Mouse (Mus musculus): ENCODE results near the gene Jdp2. TPM values are rescaled to one million over a fixed set of nuclear protein-coding genes. Genes with fewer than 3 reads are reported as not detected.

The Jdp2 gene
- polyA plus RNA-seq, 1 experiment from 2014 or later, result 1.3 TPM

DNA sequence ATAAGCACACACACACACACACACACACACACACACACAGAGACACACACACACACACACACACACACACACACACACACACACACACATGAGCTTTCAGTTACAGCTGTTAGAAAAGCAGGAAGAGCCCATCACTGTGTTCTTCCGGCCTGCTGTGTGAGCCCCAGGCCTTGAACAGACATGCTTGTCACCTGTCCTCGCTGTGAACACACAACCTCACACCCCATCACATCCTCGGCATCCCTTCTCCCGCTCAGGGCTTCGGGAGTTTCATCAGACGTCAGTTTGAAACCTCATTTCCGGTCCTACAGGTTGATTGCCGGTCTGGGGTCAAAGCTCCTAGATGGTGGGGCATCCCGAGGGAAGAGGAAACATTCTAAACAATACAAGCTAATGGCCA lies 39.1 kb downstream of the Jdp2 start:
- no peak overlapping the region for H3K4me2 ChIP-seq
- no peak overlapping the region for H3K27ac ChIP-seq (ENCODE audit: low read depth)
- no peak overlapping the region for H3K9ac ChIP-seq
- DNase-seq (no peak), ATAC-seq (ENCODE audit: insufficient read depth) (no peak)
- H3K27me3 ChIP-seq (ENCODE audit: insufficient read depth, low read length), result no peaks in the 10 kb centered on the region
- no peaks in the 10 kb centered on the region for H3K9me3 ChIP-seq (ENCODE audit: low read depth, low read length)
- peaks cover 38% of the 10 kb centered on the region for H3K4me1 ChIP-seq (ENCODE audit: insufficient read depth)
- no peaks in the 10 kb centered on the region for H3K36me3 ChIP-seq (ENCODE audit: insufficient read depth)
- TF ChIP-seq CTCF (IDR thresholded peaks at IDR 0.05; ENCODE audit: low read depth), result no peak
- WGBS, result 48% methylated on average over 9 of the region's 9 CpGs
- H3K4me3 ChIP-seq (ENCODE audit: low read depth, low read length), result no peak overlapping the region

DNA sequence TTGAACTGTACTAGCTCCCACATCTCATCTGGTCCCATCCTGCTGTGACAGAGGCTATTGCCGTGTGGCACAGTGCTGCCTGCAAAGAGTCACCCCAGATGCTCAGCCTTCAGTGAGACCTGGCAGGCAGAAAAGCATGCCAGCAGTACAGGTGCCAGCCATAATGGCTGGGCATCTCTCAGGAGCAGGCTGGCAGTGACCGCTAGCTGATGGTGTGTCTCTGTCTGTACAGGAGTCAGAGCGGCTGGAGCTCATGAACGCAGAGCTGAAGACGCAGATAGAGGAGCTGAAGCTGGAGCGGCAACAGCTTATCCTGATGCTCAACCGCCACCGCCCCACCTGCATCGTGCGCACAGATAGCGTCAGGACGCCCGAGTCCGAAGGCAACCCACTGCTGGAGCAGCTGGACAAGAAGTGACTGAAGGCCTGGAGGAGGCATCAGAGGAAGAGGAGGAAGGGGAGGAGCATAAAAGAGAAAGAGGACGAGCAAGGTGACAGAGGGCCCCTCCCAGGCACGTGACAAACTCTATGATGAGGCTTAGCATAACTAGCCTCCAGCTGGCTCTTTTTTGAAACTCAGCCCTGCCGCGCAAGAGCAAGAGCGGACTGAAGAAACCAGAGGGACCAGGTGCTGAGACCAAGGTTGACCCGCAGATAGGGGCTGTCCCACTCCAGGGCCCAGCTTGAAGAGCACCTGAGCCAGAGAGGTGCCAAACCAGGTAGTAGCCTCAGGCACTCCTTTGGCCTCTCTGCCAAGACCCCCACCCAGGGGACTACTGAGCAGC lies 39.9 kb downstream of the Jdp2 start:
- Histone ChIP-seq H3K4me3 (ENCODE audit: low read depth, low read length) (no peak overlapping the region), H3K4me2 (no peak overlapping the region), H3K9ac (no peak overlapping the region), H3K36me3 (ENCODE audit: insufficient read depth) (no peaks in the 10 kb centered on the region), H3K9me3 (ENCODE audit: low read depth, low read length) (no peaks in the 10 kb centered on the region), H3K27ac (ENCODE audit: low read depth) (peak overlapping the region; percentile 80), H3K4me1 (ENCODE audit: insufficient read depth) (peaks cover 38% of the 10 kb centered on the region), H3K27me3 (ENCODE audit: insufficient read depth, low read length) (no peaks in the 10 kb centered on the region)
- no peak for TF ChIP-seq CTCF (IDR thresholded peaks at IDR 0.05; ENCODE audit: low read depth)
- peak; percentile 61 for ATAC-seq (ENCODE audit: insufficient read depth)
- WGBS, result 49% methylated on average over 20 of the region's 20 CpGs
- DNase-seq, result peak; percentile 53

DNA sequence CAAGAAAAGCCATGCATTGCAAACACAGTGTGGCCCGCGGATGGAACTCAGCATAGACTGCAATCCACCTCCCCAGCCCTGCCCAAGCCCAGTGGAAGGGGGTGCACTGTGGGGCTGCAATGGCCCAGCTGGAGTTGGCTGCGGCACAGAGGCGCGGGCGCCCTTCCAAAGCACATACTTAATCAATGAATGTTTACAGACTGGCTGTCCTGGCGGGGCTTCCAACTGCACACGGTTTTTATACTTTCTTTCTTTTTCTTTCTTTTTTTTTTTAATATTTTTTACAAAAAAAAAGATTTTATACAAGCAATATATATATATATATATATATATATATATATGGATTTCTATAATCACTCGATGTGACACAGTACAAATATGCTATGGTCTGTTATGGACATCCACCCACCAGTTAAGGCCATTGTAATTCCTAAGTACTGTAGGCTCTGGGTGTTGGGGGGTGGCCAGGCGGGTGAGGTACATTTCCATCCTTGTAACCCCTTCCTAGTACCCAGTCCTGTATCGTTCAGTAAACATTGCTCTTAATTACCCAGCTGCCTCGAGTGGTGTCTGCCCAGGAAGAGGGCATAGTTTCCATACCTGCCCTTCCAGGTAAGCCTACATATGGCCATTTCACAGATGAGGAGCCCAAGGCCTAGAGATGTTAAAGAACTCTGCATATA lies 40.6 kb downstream of the Jdp2 start:
- ATAC-seq (ENCODE audit: insufficient read depth) (peak; percentile 95), DNase-seq (peak; percentile 97)
- no peaks in the 10 kb centered on the region for H3K27me3 ChIP-seq (ENCODE audit: insufficient read depth, low read length)
- no peaks in the 10 kb centered on the region for H3K36me3 ChIP-seq (ENCODE audit: insufficient read depth)
- H3K9me3 ChIP-seq (ENCODE audit: low read depth, low read length), result no peaks in the 10 kb centered on the region
- peak overlapping the region; percentile 80 for H3K27ac ChIP-seq (ENCODE audit: low read depth)
- peak overlapping the region; percentile 31 for H3K4me2 ChIP-seq
- H3K9ac ChIP-seq, result no peak overlapping the region
- WGBS, result 27% methylated on average over 12 of the region's 12 CpGs
- no peak for TF ChIP-seq CTCF (IDR thresholded peaks at IDR 0.05; ENCODE audit: low read depth)
- H3K4me3 ChIP-seq (ENCODE audit: low read depth, low read length), result no peak overlapping the region
- H3K4me1 ChIP-seq (ENCODE audit: insufficient read depth), result peaks cover 38% of the 10 kb centered on the region

DNA sequence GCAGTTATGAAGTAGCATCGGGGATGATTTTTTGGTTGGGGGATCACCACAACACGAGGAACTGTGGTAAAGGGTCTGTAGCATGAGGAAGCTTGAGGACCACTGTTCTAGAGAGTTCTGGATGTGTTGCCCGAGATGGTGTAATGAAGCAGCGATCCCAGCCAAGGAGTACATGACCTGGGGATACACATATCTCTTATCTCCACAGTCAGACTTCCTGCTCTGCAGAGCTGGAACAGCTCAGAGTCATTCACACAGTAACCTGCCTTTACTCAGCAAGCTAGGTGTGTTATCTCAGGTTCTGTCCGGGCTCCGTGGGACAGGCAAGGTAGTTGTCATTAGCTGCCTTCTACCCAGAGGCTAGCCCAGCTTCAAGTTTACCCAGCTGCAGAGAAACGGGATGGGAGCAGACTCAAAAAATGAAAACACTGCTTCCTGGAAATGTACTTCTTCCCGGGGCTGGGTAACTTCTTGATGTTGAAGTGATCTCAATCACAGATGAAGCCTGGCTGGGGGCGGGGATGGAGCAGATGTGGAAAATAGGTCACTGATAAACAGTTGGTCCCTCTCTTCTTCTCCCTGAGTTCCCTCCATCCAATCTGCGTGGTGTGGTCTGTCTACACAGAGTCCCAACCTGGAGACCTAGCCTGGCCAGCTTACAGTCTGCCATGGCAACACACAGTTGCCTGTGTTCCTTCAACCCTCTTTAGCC lies 42.2 kb downstream of the Jdp2 start:
- no peak overlapping the region for H3K27ac ChIP-seq (ENCODE audit: low read depth)
- no peak for TF ChIP-seq CTCF (IDR thresholded peaks at IDR 0.05; ENCODE audit: low read depth)
- peaks cover 38% of the 10 kb centered on the region for H3K4me1 ChIP-seq (ENCODE audit: insufficient read depth)
- no peak overlapping the region for H3K9ac ChIP-seq
- no peak overlapping the region for H3K4me3 ChIP-seq (ENCODE audit: low read depth, low read length)
- DNase-seq, result no peak
- no peak for ATAC-seq (ENCODE audit: insufficient read depth)
- no peaks in the 10 kb centered on the region for H3K36me3 ChIP-seq (ENCODE audit: insufficient read depth)
- 46% methylated on average over 10 of the region's 10 CpGs for whole genome bisulfite sequencing
- no peaks in the 10 kb centered on the region for H3K27me3 ChIP-seq (ENCODE audit: insufficient read depth, low read length)
- H3K9me3 ChIP-seq (ENCODE audit: low read depth, low read length), result no peaks in the 10 kb centered on the region
- no peak overlapping the region for H3K4me2 ChIP-seq

DNA sequence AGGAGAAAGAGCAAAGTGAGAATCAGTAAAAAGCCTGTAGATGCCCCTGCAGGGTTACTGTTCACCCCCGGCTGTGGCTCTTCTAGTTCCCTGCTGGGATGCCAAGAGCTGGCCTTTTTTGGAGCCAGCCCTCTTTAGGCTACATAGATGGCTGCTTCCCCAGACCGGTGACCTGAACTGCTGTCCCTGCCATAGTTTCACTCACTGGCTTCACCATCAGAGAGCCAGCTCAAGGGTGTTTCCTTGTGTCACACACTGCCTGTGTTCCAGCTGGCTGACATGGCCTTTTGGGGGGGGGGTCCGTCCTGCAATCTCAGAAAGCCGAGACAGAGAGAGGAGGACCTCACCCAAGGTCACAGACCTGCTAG lies 42.7 kb downstream of the Jdp2 start:
- Histone ChIP-seq H3K4me2 (no peak overlapping the region), H3K4me3 (ENCODE audit: low read depth, low read length) (no peak overlapping the region), H3K9ac (no peak overlapping the region), H3K27ac (ENCODE audit: low read depth) (no peak overlapping the region), H3K4me1 (ENCODE audit: insufficient read depth) (peaks cover 38% of the 10 kb centered on the region), H3K36me3 (ENCODE audit: insufficient read depth) (no peaks in the 10 kb centered on the region), H3K9me3 (ENCODE audit: low read depth, low read length) (no peaks in the 10 kb centered on the region), H3K27me3 (ENCODE audit: insufficient read depth, low read length) (no peaks in the 10 kb centered on the region)
- DNase-seq (no peak), ATAC-seq (ENCODE audit: insufficient read depth) (no peak)
- no peak for TF ChIP-seq CTCF (IDR thresholded peaks at IDR 0.05; ENCODE audit: low read depth)
- WGBS, result 35% methylated on average over 4 of the region's 4 CpGs

DNA sequence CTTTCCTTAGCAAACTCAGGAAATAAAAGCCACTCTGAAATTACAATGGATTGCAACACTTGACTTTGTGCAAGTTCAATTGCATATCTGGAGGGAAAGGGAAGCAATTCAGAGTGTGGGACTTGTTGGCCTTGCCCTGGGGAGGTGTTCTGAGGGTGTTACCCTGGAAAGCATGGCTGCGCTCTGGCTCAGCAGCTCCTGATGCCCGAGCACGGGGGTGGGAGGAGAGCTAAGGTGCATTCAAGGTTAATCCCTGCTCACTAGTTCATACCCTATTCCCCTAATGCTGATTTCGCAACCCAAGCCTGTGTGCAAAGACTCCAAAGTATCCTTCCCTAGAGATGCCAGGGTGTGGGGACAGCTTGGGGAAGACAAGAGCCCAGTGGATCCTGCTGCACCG lies 44.9 kb downstream of the Jdp2 start:
- TF ChIP-seq CTCF (IDR thresholded peaks at IDR 0.05; ENCODE audit: low read depth), result no peak
- WGBS, result 81% methylated on average over 5 of the region's 5 CpGs
- no peak for ATAC-seq (ENCODE audit: insufficient read depth)

DNA sequence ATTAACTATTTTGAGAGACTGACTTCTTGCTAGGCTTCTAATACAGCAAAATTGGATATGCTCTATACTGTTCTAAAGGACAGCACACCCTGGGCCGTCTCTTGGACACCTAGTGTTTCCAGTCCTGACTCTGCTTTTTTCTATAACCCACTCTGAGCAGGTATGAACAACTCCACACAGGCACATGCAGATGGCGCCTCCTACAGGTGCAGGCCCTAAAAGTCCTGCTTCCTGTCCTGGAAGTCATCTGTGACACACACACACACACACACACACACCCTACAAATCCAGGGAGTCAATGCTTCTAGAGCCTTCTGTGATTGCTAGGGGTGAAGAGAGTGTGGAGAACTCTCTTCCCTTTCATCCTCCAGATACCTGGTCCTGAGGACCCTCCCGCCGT lies 46.8 kb downstream of the Jdp2 start:
- 87% methylated on average over 4 of the region's 4 CpGs for WGBS
- Histone ChIP-seq H3K4me2 (no peak overlapping the region), H3K9ac (no peak overlapping the region), H3K27me3 (ENCODE audit: insufficient read depth, low read length) (no peaks in the 10 kb centered on the region), H3K36me3 (ENCODE audit: insufficient read depth) (no peaks in the 10 kb centered on the region), H3K9me3 (ENCODE audit: low read depth, low read length) (no peaks in the 10 kb centered on the region), H3K4me1 (ENCODE audit: insufficient read depth) (peaks cover 14% of the 10 kb centered on the region), H3K27ac (ENCODE audit: low read depth) (no peak overlapping the region), H3K4me3 (ENCODE audit: low read depth, low read length) (no peak overlapping the region)
- no peak for ATAC-seq (ENCODE audit: insufficient read depth)
- DNase-seq, result no peak
- peak; percentile 39 for TF ChIP-seq CTCF (IDR thresholded peaks at IDR 0.05; ENCODE audit: low read depth)

More for the DNA sequence above, 44.9 kb downstream of the Jdp2 start:
- Histone ChIP-seq H3K36me3 (ENCODE audit: insufficient read depth) (no peaks in the 10 kb centered on the region), H3K4me1 (ENCODE audit: insufficient read depth) (peaks cover 30% of the 10 kb centered on the region), H3K27me3 (ENCODE audit: insufficient read depth, low read length) (no peaks in the 10 kb centered on the region), H3K9ac (no peak overlapping the region), H3K9me3 (ENCODE audit: low read depth, low read length) (no peaks in the 10 kb centered on the region), H3K27ac (ENCODE audit: low read depth) (no peak overlapping the region), H3K4me3 (ENCODE audit: low read depth, low read length) (no peak overlapping the region), H3K4me2 (no peak overlapping the region)
- no peak for DNase-seq

Data from lung, embryonic 14.5 days (tissue).